Mouse (Mus musculus) megakaryocyte, embryonic 14.5 days (primary cell): ENCODE measurements around the gene Gfra4.

Experiments
- FLI1 ChIP-seq: IDR thresholded peaks from 2 replicates; pipeline ENCODE4 v1.6.1; 2012; ENCODE audit warnings: low read length, inconsistent platforms, mixed read lengths
- GATA1 ChIP-seq: IDR thresholded peaks from 3 replicates; pipeline ENCODE4 v1.6.1; 2012; ENCODE audit warnings: mixed read lengths, low read length, inconsistent platforms, borderline replicate concordance

GRCm38 (mm10) chr2:131038675-131039074, 4.2 kb downstream of the Gfra4 start:
- TF ChIP-seq GATA1 (no peak), FLI1 (no peak)
